Mouse (Mus musculus) midbrain, postnatal 0 days (tissue): Measurements from ENCODE around the gene Zfp69. TPM values are rescaled to one million over a fixed set of nuclear protein-coding genes. Genes with fewer than 3 reads are reported as not detected.

Source experiments
- ATAC-seq: fragments of 200-750 bp; cut with Nextera tagmentation; 2 replicates; pipeline ENCODE4 v1.8.0; 2017; ENCODE audit warnings: moderate number of reproducible peaks, mild to moderate bottlenecking, moderate TSS enrichment, moderate library complexity; ENCODE audit not compliant: low FRiP score
- DNase-seq: peaks from one replicate; pipeline ENCODE4 v3.0.0-alpha.2; 2015; ENCODE audit warnings: low spot score
- H3K27ac ChIP-seq: fragments of 300-500 bp; sonication (generic); 2 replicates; pipeline ENCODE4 v1.5.1; 2014; ENCODE audit warnings: low read depth, mild to moderate bottlenecking, low read length, mixed read lengths
- H3K27me3 ChIP-seq: fragments of 300-500 bp; sonication (generic); 2 replicates; pipeline ENCODE4 v1.6.1; 2014; ENCODE audit warnings: low read length, control low read depth, mixed read lengths; ENCODE audit not compliant: insufficient read depth
- H3K36me3 ChIP-seq: fragments of 300-500 bp; sonication (generic); 2 replicates; pipeline ENCODE4 v1.6.1; 2014; ENCODE audit warnings: low read length, control low read depth, mixed read lengths; ENCODE audit not compliant: insufficient read depth
- H3K4me1 ChIP-seq: fragments of 300-500 bp; sonication (generic); 2 replicates; pipeline ENCODE4 v1.6.1; 2014; ENCODE audit warnings: mild to moderate bottlenecking, control low read depth, antibody characterized with exemption, low read length, mixed read lengths; ENCODE audit not compliant: insufficient read depth
- H3K4me2 ChIP-seq: fragments of 300-500 bp; sonication (generic); 2 replicates; pipeline ENCODE4 v1.6.1; 2014; ENCODE audit warnings: low read depth, mild to moderate bottlenecking, low read length, mixed read lengths; ENCODE audit not compliant: poor library complexity, severe bottlenecking
- H3K4me3 ChIP-seq: fragments of 300-500 bp; sonication (generic); 2 replicates; pipeline ENCODE4 v1.5.1; 2014; ENCODE audit warnings: low read depth, mild to moderate bottlenecking, low read length, moderate library complexity
- H3K9ac ChIP-seq: fragments of 300-500 bp; sonication (generic); replicated peaks from 2 replicates; pipeline ENCODE4 v1.6.1; 2014; ENCODE audit warnings: mild to moderate bottlenecking, low read length, moderate library complexity, mixed read lengths; ENCODE audit not compliant: poor library complexity, severe bottlenecking
- H3K9me3 ChIP-seq: fragments of 300-500 bp; sonication (generic); 2 replicates; pipeline ENCODE4 v1.6.1; 2016; ENCODE audit warnings: low read length, control low read depth
- CTCF ChIP-seq: IDR thresholded peaks from 2 replicates; pipeline ENCODE4 v1.5.1; 2016; ENCODE audit warnings: antibody characterized with exemption, mild to moderate bottlenecking
- WGBS: fragments of 180-500 bp; shearing (Covaris S2); extraction: QIAGEN DNeasy Blood & Tissue Kit; methylation state at CpG from one replicate; pipeline ENCODE4 v1.1.7; 2014; 5-methylcytosine and 5-hydroxymethylcytosine counted together
- polyA plus RNA-seq: library from polyadenylated mRNA; unstranded; fragments of >200 nt; fragmentation: Nextera tagmentation; extraction: Ambion mirVana; gene quantifications from 2 replicates; pipeline ENCODE4 v1.2.1, GENCODE M21; 2015
- total RNA-seq: library from RNA; depleted of rRNA; stranded (reverse); fragments of >200 nt; gene quantifications from 2 replicates; pipeline ENCODE4 v1.2.3, GENCODE M21; 2014

Zfp69 gene
- total and polyA plus RNA-seq, 2 experiments from 2014 or later, result 2.1 to 3.9 TPM

GRCm38 (mm10) chr4:120909558-120910150 lies 41.8 kb downstream of the Zfp69 start:
- peak; percentile 97 for TF ChIP-seq CTCF
- H3K9ac ChIP-seq, result no peak overlapping the region
- WGBS, result 31% methylated on average over 15 of the region's 15 CpGs
- H3K9me3 ChIP-seq, result no peaks in the 10 kb centered on the region
- H3K4me1 ChIP-seq, result no peaks in the 10 kb centered on the region
- H3K4me2 ChIP-seq, result no peak overlapping the region
- no peak overlapping the region for H3K4me3 ChIP-seq
- peak; percentile 38; the same call in 1 of the 2 replicates for ATAC-seq
- peak; percentile 84 for DNase-seq
- H3K27ac ChIP-seq, result no peak overlapping the region
- H3K27me3 ChIP-seq, result no peaks in the 10 kb centered on the region
- no peaks in the 10 kb centered on the region for H3K36me3 ChIP-seq

GRCm38 (mm10) chr4:120905644-120906043 lies 45.9 kb downstream of the Zfp69 start:
- no peak overlapping the region for H3K9ac ChIP-seq
- no peaks in the 10 kb centered on the region for H3K27me3 ChIP-seq
- no peak overlapping the region for H3K4me2 ChIP-seq
- 78% methylated on average over 5 of the region's 5 CpGs for WGBS
- no peak overlapping the region for H3K27ac ChIP-seq
- H3K36me3 ChIP-seq, result no peaks in the 10 kb centered on the region
- H3K9me3 ChIP-seq, result no peaks in the 10 kb centered on the region
- H3K4me1 ChIP-seq, result no peaks in the 10 kb centered on the region
- no peak for TF ChIP-seq CTCF
- ATAC-seq, result no peak
- DNase-seq, result no peak
- no peak overlapping the region for H3K4me3 ChIP-seq

GRCm38 (mm10) chr4:120904533-120904932 lies 47.0 kb downstream of the Zfp69 start:
- Histone ChIP-seq H3K27ac (no peak overlapping the region), H3K4me2 (no peak overlapping the region), H3K36me3 (no peaks in the 10 kb centered on the region), H3K4me3 (no peak overlapping the region), H3K4me1 (no peaks in the 10 kb centered on the region), H3K27me3 (no peaks in the 10 kb centered on the region), H3K9ac (no peak overlapping the region), H3K9me3 (no peaks in the 10 kb centered on the region)
- TF ChIP-seq CTCF, result no peak
- DNase-seq (no peak), ATAC-seq (no peak)
- WGBS, result 75% methylated on average over 4 of the region's 4 CpGs

- no peak for TF ChIP-seq CTCF
- Histone ChIP-seq H3K27ac (no peak overlapping the region), H3K4me3 (no peak overlapping the region), H3K4me2 (no peak overlapping the region), H3K9ac (no peak overlapping the region), H3K36me3 (peaks cover 12% of the 10 kb centered on the region), H3K27me3 (no peaks in the 10 kb centered on the region), H3K9me3 (no peaks in the 10 kb centered on the region), H3K4me1 (no peaks in the 10 kb centered on the region)
- ATAC-seq (no peak), DNase-seq (no peak)
- WGBS, result 76% methylated on average over 7 of the region's 7 CpGs
Observed at GRCm38 (mm10) chr4:120895810-120896584, 55.5 kb downstream of the Zfp69 start.

GRCm38 (mm10) chr4:120895226-120895625 lies 56.3 kb downstream of the Zfp69 start:
- no peaks in the 10 kb centered on the region for H3K9me3 ChIP-seq
- H3K27ac ChIP-seq, result no peak overlapping the region
- H3K4me3 ChIP-seq, result no peak overlapping the region
- TF ChIP-seq CTCF, result no peak
- peaks cover 15% of the 10 kb centered on the region for H3K36me3 ChIP-seq
- H3K4me2 ChIP-seq, result no peak overlapping the region
- H3K27me3 ChIP-seq, result no peaks in the 10 kb centered on the region
- 53% methylated on average over 7 of the region's 7 CpGs for WGBS
- DNase-seq (no peak), ATAC-seq (no peak)
- no peak overlapping the region for H3K9ac ChIP-seq
- H3K4me1 ChIP-seq, result no peaks in the 10 kb centered on the region

- WGBS, result 84% methylated on average over 11 of the region's 11 CpGs
- Histone ChIP-seq H3K9ac (no peak overlapping the region), H3K9me3 (no peaks in the 10 kb centered on the region), H3K27me3 (no peaks in the 10 kb centered on the region), H3K4me3 (no peak overlapping the region), H3K27ac (no peak overlapping the region), H3K36me3 (peaks cover 15% of the 10 kb centered on the region), H3K4me2 (no peak overlapping the region), H3K4me1 (no peaks in the 10 kb centered on the region)
- no peak for DNase-seq
- TF ChIP-seq CTCF, result peak; percentile 32; the same call in 1 of the 2 replicates
- ATAC-seq, result no peak
Observed at GRCm38 (mm10) chr4:120894584-120894983, 56.9 kb downstream of the Zfp69 start.
